Mouse (Mus musculus) MEL (cell line): ENCODE results near the gene Mapk10. TPM values are rescaled to one million over a fixed set of nuclear protein-coding genes. Genes with fewer than 3 reads are reported as not detected.

Experiments
- DNase-seq: peaks from one replicate; pipeline ENCODE4 v3.0.0; 2011; ENCODE audit warnings: low read depth, low spot score
- H3K27ac ChIP-seq: 2 replicates; pipeline ENCODE4 v1.5.1; 2012; ENCODE audit warnings: low read depth, mild to moderate bottlenecking, control low read depth, low read length, moderate library complexity; ENCODE audit not compliant: control insufficient read depth
- H3K27me3 ChIP-seq, 2 experiments: fragments of 150-350 bp in 1 of 2; sonication (generic) in 1 of 2; 2 replicates each; pipeline ENCODE4 v1.6.1; 2012; ENCODE audit warnings: low read length in 2 of 2, mild to moderate bottlenecking in 2 of 2, improper control_type of control experiment in 1 of 2, moderate library complexity in 1 of 2; ENCODE audit not compliant: insufficient read depth in 2 of 2, control insufficient read depth in 1 of 2
- H3K36me3 ChIP-seq, 2 experiments: 2 replicates each; pipeline ENCODE4 v1.6.1; 2012 to 2014; ENCODE audit warnings: low read length in 2 of 2, improper control_type of control experiment in 1 of 2, inconsistent platforms in 1 of 2, mild to moderate bottlenecking in 1 of 2; ENCODE audit not compliant: insufficient read depth in 2 of 2, control insufficient read depth in 1 of 2
- H3K4me1 ChIP-seq, 2 experiments: fragments of 150-350 bp in 1 of 2; sonication (generic) in 1 of 2; 2 replicates each; pipeline ENCODE4 v1.6.1; 2012; ENCODE audit warnings: low read length in 2 of 2, improper control_type of control experiment in 1 of 2, mild to moderate bottlenecking in 1 of 2; ENCODE audit not compliant: insufficient read depth in 2 of 2, control insufficient read depth in 1 of 2
- H3K4me3 ChIP-seq, 2 experiments: fragments of 150-350 bp in 1 of 2; sonication (generic) in 1 of 2; 2 replicates each; pipeline ENCODE4 v1.5.1; 2012; ENCODE audit warnings: low read depth in 2 of 2, low read length in 2 of 2, mild to moderate bottlenecking in 2 of 2, moderate library complexity in 2 of 2, control low read depth in 1 of 2, improper control_type of control experiment in 1 of 2; ENCODE audit not compliant: control insufficient read depth in 1 of 2, insufficient read depth in 1 of 2
- H3K79me2 ChIP-seq: 2 replicates; pipeline ENCODE4 v1.6.1; 2012; ENCODE audit warnings: mild to moderate bottlenecking, low read length, moderate library complexity; ENCODE audit not compliant: control insufficient read depth, poor library complexity, insufficient read depth
- H3K9ac ChIP-seq: 2 replicates; pipeline ENCODE4 v1.6.1; 2012; ENCODE audit warnings: low read depth, mild to moderate bottlenecking, control low read depth, low read length, moderate library complexity; ENCODE audit not compliant: control insufficient read depth, poor library complexity, severe bottlenecking
- H3K9me3 ChIP-seq: fragments of 150-350 bp; sonication (generic); replicated peaks from 2 replicates; pipeline ENCODE4 v1.6.1; 2012; ENCODE audit warnings: mild to moderate bottlenecking, low read length, improper control_type of control experiment, moderate library complexity; ENCODE audit not compliant: insufficient read depth
- CHD1 ChIP-seq: IDR thresholded peaks from 2 replicates; pipeline ENCODE4 v1.6.1; 2012; ENCODE audit warnings: low read depth, mild to moderate bottlenecking, inconsistent platforms, low read length, improper control_type of control experiment
- HCFC1 ChIP-seq: IDR thresholded peaks from 2 replicates; pipeline ENCODE4 v1.6.1; 2012; ENCODE audit warnings: low read depth, mild to moderate bottlenecking, inconsistent platforms, low read length, improper control_type of control experiment, moderate library complexity
- KAT2A ChIP-seq: conservative IDR thresholded peaks from 2 replicates; pipeline ENCODE4 v1.6.1; 2012; ENCODE audit warnings: low read depth, low read length, improper control_type of control experiment, inconsistent platforms
- MAX ChIP-seq: IDR thresholded peaks from 2 replicates; pipeline ENCODE4 v1.6.1; 2011; ENCODE audit warnings: low read length, improper control_type of control experiment
- MEF2A ChIP-seq: IDR thresholded peaks from 2 replicates; pipeline ENCODE4 v1.6.1; 2014; ENCODE audit warnings: low read depth, mild to moderate bottlenecking, inconsistent platforms, low read length, improper control_type of control experiment; ENCODE audit not compliant: poor library complexity, insufficient replicate concordance, severe bottlenecking; ENCODE audit errors: extremely low read depth
- MYC ChIP-seq: IDR thresholded peaks from 2 replicates; pipeline ENCODE4 v1.6.1; 2011; ENCODE audit warnings: low read depth, mild to moderate bottlenecking, low read length, improper control_type of control experiment, moderate library complexity
- NELFE ChIP-seq: IDR thresholded peaks from 2 replicates; pipeline ENCODE4 v1.6.1; 2011; ENCODE audit warnings: low read depth, low read length, improper control_type of control experiment
- NRF1 ChIP-seq: IDR thresholded peaks from 2 replicates; pipeline ENCODE4 v1.6.1; 2014; ENCODE audit warnings: low read depth, mild to moderate bottlenecking, inconsistent platforms, low read length, improper control_type of control experiment, moderate library complexity; ENCODE audit not compliant: poor library complexity, insufficient read depth, severe bottlenecking
- POLR2AphosphoS2 ChIP-seq: IDR thresholded peaks from 2 replicates; pipeline ENCODE4 v1.6.1; 2011; ENCODE audit warnings: low read length, improper control_type of control experiment
- POLR2AphosphoS5 ChIP-seq: IDR thresholded peaks from 2 replicates; pipeline ENCODE4 v1.6.1; 2012; ENCODE audit warnings: low read depth, borderline replicate concordance, mild to moderate bottlenecking, inconsistent platforms, low read length, moderate library complexity, mixed read lengths
- RAD21 ChIP-seq: IDR thresholded peaks from 2 replicates; pipeline ENCODE4 v1.6.1; 2011; ENCODE audit warnings: mild to moderate bottlenecking, low read depth, low read length, improper control_type of control experiment
- TAL1 ChIP-seq: IDR thresholded peaks from 2 replicates; pipeline ENCODE4 v1.6.1; 2012; ENCODE audit warnings: mild to moderate bottlenecking, inconsistent platforms, low read length, moderate library complexity, mixed read lengths
- UBTF ChIP-seq: IDR thresholded peaks from 2 replicates; pipeline ENCODE4 v1.6.1; 2012; ENCODE audit warnings: low read depth, mild to moderate bottlenecking, inconsistent platforms, low read length, improper control_type of control experiment, moderate library complexity, borderline replicate concordance; ENCODE audit not compliant: insufficient read depth
- USF2 ChIP-seq, 2 experiments: IDR thresholded peaks; 2 replicates each; pipeline ENCODE4 v1.6.1; 2011 to 2012; ENCODE audit warnings: improper control_type of control experiment in 2 of 2, low read length in 2 of 2, borderline replicate concordance in 1 of 2, inconsistent platforms in 1 of 2, low read depth in 1 of 2, mild to moderate bottlenecking in 1 of 2; ENCODE audit not compliant: insufficient read depth in 1 of 2
- ZC3H11A ChIP-seq: IDR thresholded peaks from 2 replicates; pipeline ENCODE4 v1.6.1; 2012; ENCODE audit warnings: low read depth, mild to moderate bottlenecking, inconsistent platforms, low read length, improper control_type of control experiment
- polyA plus RNA-seq, 2 experiments: library from polyadenylated mRNA; stranded (reverse) in 1 of 2; unstranded in 1 of 2; fragments of >175 nt in 1 of 2; fragments of >200 nt in 1 of 2; gene quantifications; 2 replicates each; pipeline versions ENCODE4 v1.2.1 to v1.2.4; 2012; ENCODE audit warnings: low replicate concordance in 2 of 2, low read depth in 1 of 2; ENCODE audit not compliant: insufficient read length in 2 of 2, insufficient read depth in 1 of 2, missing spikeins in 1 of 2
- total RNA-seq: library from RNA; depleted of rRNA; stranded (reverse); fragments of 300-350 nt; gene quantifications from 2 replicates; pipeline ENCODE4 v1.2.3, GENCODE M21; 2012

Mapk10 gene
- total and polyA plus RNA-seq, 3 experiments, result not detected

- Histone ChIP-seq H3K9me3 (no peaks in the 10 kb centered on the region), H3K27me3 (no peaks in the 10 kb centered on the region), H3K79me2 (no peaks in the 10 kb centered on the region), H3K9ac (no peak overlapping the region), H3K4me1 (no peaks in the 10 kb centered on the region), H3K36me3 (no peaks in the 10 kb centered on the region), H3K27ac (no peak overlapping the region), H3K4me3 (no peak overlapping the region)
- TF ChIP-seq TAL1, result no peak
- TF ChIP-seq USF2 (IDR thresholded peaks at IDR 0.05; ENCODE audit: borderline replicate concordance in 1 of 2, insufficient read depth in 1 of 2, low read depth in 1 of 2, low read length in 2 of 2), result no peak
- TF ChIP-seq CHD1, result no peak
- TF ChIP-seq NRF1, result no peak
- DNase-seq, result no peak
These were observed 214.8 kb downstream of the Mapk10 start for GRCm38 (mm10) chr5:102996331-102996730.

DNA sequence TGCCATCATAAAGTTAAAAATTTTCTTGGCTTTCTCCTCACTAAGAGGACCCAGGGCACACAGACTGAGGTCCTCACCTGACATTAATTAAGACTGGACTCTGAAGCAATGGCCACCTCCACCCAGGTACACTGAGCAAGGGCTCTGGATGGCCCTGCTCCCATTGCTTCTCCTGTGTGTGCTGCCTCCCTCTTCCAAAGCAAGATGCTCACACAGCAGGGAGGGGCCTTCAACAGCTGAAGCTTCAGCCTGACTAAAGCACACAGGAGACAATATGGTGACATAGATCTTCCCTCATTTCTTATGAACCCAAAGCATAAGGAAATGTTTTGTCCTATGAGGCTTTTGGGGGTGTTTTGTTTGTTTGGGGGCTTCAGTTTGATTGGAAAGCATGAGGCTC lies 215.2 kb downstream of the Mapk10 start:
- H3K36me3 ChIP-seq, result no peaks in the 10 kb centered on the region
- H3K4me3 ChIP-seq, result no peak overlapping the region
- no peaks in the 10 kb centered on the region for H3K4me1 ChIP-seq
- TF ChIP-seq UBTF (no peak), MAX (no peak), POLR2AphosphoS2 (no peak), USF2 (IDR thresholded peaks at IDR 0.05; ENCODE audit: borderline replicate concordance in 1 of 2, insufficient read depth in 1 of 2, low read depth in 1 of 2, low read length in 2 of 2) (no peak), MEF2A (no peak), POLR2AphosphoS5 (no peak), RAD21 (no peak), ZC3H11A (no peak), MYC (no peak), KAT2A (no peak), NELFE (no peak), HCFC1 (no peak), NRF1 (no peak)
- no peaks in the 10 kb centered on the region for H3K79me2 ChIP-seq
- H3K9me3 ChIP-seq, result no peaks in the 10 kb centered on the region
- no peak for DNase-seq
- H3K9ac ChIP-seq, result no peak overlapping the region
- H3K27ac ChIP-seq, result no peak overlapping the region
- H3K27me3 ChIP-seq, result no peaks in the 10 kb centered on the region
